Mouse (Mus musculus) neutrophil, adult 5-6 weeks (primary cell): ENCODE data around the gene Gpt2. TPM values are rescaled to one million over a fixed set of nuclear protein-coding genes. Genes with fewer than 3 reads are reported as not detected.

Experiments
- ATAC-seq: fragments of 151-379, 151-347 bp; 2 replicates; pipeline ENCODE4 v1.8.0; 2017; ENCODE audit warnings: mild to moderate bottlenecking, moderate TSS enrichment; ENCODE audit not compliant: insufficient number of reproducible peaks, poor library complexity, low FRiP score, severe bottlenecking; ENCODE audit errors: extremely low read depth
- total RNA-seq: library from RNA; stranded (forward); fragments of 200-1000 nt; gene quantifications from 2 replicates; pipeline ENCODE4 v1.2.3, GENCODE M21; 2017

The Gpt2 gene
- total RNA-seq, 1 experiment from 2014 or later = 5.6 TPM

DNA sequence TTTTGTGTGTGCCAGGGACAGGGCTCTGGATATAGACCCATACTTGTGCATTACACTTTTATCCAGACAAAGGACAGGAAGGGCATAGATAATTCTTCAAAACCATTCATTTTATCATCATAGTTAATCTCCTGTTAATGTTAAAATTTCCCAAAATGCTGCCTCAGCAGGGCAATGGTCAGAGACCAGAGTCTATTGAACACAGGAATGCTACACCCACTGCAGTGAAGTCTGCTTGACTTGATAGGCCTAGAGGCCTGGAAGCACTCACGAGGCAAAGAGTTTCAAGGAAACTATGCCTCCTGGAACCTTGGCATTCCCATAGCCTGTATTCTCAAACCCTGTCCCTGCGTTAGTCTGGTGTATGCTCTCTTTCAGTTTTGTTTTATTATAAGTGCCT, 12.7 kb upstream of the Gpt2 start:
- no peak for ATAC-seq

DNA sequence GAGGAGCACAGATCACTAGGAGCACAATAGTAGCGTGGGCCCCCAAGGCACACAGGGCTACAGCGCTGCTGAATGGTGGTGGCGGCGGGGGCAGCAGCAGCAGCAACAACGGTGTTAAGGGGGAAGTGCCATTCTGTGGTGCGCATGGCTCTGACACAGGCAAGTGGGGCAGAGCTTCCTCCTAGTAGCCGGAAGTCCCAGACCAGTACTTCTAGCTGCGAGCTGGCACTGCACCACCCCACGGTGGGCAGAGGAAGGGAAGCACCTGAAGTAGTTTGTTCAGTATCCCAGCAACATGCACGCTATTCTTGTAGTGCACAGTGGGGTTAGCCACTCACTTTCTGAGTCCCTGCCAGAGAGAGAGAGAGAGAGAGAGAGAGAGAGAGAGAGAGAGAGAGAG, 10.5 kb upstream of the Gpt2 start:
- peak; percentile 99 for ATAC-seq

DNA sequence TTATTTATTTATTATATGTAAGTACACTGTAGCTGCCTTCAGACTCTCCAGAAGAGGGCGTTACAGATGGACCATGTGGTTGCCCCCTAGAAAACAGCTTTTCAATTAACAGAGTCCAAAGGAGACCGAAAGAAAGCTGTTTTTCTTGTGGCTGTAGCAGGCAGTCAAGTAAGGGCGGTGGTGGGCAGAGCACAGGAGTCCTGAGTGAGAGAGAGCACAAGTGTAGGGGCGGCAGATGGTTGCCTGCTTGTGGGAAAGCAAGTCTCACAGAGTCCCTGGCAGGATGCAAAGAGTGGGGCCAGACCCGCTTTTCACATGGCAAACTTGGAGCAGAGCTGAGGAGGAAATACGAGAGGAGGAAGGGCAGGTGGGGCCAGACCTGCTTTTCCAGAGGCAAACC, 9.9 kb upstream of the Gpt2 start:
- no peak for ATAC-seq

DNA sequence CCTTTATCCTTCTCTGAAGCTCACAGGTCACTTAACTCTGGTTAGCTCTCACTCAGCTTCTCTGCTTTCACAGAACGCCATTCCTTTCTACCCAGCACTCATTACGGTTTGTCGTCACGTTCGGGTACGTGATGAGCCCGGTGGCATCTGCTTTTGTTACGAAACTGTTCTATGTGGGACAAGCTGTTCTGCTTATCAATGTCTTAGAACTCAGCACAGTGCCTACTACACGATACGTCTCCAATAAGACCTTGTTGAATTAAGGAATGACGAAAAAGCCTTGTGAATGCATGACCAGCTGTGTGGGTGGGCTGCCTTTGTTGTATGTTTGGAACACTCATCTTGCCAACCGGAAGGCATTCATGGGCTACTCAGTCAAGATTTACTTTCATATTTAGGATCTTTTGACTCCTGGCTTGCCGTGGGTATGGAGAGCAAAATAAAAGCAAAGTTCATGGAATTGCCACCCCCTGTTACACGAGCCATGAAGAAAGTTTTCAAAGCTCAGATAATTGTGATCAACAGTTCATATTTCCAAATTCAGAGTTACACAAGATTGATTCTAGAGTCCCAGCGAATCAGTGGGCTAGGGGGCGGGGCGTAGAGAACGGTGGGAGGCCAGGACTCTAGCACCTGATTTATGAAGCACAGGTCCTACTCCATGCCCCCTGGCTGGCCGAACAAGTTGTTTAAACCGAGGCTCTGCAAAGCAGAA, 4.3 kb upstream of the Gpt2 start:
- no peak for ATAC-seq

DNA sequence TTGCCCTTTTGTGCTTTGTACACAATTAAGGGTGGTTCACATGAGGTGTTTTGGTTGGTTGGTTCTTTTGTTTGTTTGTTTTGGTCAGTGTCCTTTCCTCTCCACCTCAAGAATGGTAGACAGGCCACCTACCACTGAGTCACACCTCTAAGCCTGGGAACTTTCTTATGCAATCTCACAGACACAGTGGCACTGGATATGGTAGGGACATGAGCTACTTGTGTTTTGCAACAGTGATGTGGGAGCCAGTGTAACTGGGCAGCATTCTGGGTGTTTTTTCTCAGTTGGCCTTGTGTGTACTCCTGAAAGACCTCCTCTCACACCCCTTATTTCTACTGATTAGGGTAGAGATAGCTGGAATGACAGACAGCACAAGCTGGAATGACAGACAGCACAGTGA, 3.7 kb upstream of the Gpt2 start:
- ATAC-seq = no peak

DNA sequence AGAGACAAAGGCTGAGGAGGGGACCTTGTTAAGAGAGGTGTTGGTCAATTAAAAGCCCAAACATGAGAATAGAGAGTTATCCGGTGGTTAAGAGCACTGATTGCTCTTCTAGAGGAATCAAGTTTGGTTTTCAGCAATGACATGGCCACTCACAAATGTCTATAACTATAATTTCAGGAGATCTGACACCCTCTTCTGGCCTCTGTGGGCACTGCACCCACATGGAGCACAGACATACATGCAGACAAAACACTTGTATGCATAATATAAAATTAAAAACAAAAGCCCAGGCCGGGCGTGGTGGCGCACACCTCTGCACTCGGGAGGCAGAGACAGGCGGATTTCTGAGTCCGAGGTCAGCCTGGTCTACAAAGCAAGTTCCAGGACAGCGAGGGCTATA, 2.8 kb upstream of the Gpt2 start:
- no peak for ATAC-seq

DNA sequence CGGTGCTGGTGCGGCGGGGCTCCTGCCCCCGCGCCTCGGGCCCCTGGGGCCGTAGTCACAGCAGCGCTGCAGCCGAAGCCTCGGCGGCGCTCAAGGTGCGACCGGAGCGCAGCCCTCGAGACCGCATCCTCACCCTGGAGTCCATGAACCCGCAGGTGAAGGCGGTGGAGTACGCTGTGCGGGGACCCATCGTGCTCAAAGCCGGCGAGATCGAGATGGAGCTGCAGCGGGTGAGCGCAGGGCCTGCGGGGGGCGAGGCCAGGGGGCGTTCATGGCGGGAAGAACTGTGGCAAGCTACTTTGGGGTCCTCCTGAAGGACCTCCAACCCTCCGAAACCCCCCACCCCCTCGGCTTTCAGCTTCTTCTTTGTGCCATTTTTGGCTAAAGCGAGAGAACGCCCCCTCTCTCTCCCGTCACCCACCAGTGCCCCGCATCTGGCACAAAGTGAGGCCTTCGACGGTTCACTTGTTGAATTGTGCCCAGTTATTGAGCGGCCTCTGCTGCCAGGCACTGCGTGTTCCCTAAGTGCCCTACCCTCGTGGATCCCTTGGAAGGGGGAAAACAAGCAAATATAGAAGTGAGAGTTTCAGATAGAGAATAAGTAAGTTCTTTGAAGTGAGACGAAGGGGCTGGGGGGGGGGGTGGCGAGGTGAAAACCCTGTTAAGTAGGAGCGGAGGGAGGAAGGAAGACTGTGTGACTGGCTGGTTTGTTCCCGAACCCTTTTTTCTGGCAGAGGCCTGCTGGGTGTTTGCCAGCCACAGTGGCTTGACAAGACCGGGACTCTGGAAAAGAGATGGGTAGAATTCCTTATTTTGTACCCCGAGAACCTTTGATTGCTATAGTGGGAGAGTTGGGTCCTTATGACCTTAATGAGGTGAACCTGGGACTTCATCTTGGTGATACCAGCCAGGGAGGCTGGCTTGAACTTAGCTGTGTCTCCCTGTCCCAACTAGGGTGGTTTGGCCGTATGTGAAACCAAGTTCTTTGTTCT, 860 bp downstream of the Gpt2 start:
- no peak for ATAC-seq

DNA sequence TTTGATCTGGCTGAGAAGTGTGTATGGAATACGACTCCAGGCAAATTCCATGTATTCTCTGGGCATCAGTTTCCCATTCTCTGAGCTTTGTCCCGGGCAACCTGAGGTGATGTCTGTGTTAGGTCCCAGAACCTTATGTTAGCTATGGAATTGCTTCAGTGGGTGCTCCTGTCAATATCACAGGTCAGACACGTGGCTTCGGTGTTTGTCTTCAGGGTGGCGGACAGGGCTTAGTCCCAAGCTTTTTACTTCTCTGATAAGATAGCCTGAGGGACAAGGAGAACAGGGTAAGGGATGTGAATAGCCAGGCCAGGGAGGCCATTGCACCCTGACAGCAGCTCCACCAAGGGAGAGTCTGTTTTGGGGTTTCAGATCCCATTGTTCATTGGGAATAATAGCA, 3.7 kb downstream of the Gpt2 start:
- no peak for ATAC-seq

DNA sequence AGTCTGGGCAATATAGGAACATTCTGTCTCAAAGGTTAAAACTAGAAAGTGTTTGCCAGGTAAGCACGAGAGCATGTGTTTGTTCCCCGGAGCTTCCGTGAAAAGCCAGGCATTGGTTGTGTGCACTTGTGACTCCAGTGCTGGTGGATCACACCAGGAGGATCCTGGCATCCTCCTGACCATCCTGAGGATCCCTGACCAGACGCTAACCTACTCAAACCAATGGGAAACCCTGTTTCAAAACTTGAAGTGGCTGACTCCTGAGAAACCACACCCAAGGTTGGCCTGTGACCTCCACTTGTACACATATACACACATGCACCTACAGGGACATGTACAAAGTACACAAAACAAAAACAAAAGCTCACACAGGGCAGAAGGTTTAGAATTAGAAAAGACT, 4.4 kb downstream of the Gpt2 start:
- ATAC-seq = no peak

DNA sequence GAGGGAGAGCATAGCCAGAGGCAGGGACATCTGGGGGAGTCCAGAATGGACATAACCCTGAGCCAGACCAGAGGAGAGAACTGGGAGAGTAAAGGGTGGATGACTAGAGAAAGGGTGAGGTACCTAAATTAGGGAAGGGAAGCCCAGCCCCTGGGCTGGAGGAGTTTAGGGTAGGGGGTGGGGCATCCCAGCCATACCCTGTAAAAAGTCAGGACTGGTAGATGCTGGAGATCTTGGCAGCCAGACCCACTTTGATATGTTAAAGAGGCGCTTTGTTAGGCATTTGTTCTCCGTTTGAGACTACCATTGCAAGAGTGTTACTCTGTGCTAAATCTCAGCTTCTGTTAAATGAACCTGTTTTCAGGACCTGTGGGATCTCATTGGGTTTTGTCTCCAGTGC, 6.2 kb downstream of the Gpt2 start:
- ATAC-seq = no peak

DNA sequence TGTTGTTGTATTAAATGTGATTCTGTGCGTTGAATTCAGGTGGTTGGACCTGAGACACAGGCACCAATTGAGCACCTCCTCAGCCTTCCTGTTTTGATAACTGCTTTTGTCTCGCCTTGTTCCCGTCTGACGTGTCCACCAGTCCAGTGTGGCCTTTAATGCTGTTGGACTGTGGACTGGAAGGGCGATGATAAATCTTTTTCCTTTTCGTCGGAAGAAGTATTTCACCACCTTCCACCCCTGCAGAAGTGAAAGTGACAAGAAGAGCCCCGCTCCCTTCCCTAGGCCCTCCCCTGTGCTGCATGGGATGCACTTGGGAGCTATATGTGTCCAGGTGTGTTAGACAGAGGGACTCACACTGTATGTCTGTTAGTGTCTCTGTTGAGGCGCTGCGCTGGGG, 8.1 kb downstream of the Gpt2 start:
- no peak for ATAC-seq

DNA sequence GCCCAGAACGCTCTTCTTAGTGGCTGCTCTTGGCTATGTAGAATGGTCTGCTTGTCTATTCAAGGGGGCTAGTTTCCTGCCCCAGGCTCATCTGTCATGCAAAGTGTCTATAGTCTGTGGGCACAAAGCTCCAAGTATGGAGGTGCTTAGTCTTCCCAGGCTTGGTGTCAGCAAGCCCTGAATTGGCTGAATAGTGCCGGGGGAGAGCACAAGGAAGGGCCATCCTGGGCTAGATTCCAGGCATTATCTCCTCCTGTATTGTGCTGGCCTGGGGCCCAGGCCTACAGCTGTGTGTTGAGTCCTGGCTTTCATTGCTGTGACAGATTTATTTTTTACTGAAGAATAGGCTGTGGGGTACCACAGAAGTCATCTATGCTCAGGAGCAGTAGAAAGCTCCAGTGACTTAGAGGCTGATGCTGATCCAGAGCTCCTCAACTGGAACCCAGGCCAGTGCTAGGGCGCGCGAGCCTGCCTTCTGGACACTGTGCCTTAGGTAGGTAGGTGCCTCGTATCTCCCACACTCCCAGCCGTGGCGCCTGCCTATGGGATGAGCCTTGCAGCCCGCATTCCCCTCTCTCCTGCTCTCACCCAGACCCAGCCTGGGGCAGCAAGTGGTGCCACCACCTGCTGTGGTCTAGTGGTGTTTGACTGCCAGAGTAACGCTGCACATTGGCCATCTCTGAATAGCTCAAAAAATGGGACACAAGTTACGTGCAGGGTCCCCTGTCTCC, 8.7 kb downstream of the Gpt2 start:
- no peak for ATAC-seq

DNA sequence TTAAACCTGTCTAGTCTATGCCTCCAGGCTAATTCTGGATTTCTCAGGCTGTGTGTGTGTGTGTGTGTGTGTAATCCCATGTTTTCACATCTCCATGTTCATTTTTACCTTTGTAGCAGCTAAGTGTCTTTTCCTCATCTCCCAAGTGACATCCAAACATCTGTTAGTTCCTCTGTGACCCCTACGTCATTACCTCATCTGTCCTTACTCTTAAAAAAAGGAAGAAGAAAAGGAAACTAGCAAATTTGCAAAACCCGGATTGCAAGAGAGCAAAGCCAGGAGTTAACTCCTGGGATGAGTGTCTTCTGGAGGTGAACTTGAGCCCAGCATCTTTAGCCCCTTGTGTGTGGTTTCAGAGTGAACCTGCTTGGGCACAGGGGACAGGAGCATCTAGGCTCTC, 10.0 kb downstream of the Gpt2 start:
- ATAC-seq = no peak

DNA sequence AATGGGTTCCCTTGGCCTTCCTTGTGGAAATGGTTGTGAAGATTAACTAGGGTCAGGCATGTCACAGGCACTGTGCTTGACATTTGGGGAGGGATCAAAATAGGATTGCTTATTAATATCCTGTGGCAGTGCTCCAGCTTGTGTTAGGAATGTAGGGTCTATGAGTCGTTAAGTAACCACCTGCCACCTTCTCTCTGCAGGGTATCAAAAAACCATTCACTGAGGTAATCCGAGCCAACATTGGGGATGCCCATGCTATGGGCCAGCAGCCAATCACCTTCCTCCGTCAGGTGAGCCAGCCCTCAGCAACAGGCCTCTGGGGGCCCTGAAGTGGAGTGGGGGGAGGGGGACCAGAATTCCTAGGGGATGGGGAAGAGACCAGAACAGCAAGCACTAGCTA, 10.7 kb downstream of the Gpt2 start:
- no peak for ATAC-seq

DNA sequence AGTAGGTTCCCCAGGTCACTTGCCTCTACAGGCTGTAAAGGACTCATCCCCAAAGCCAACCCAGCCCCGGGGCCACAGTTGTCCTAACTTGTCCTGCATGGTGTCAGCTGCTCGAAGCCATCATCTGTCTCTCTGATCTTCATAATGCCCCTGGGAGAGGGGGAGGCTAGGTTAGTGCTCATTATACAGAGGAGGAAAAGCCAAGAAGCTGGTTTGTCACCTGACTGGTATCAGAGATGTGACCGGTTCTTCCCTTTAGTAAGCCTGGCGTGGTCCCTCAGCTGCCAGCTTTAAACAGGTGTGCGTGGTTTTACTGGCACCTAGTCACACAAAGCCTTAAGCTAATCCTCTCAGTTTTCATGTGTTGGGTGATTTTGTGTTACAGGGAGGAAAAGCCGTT, 12.3 kb downstream of the Gpt2 start:
- no peak for ATAC-seq

DNA sequence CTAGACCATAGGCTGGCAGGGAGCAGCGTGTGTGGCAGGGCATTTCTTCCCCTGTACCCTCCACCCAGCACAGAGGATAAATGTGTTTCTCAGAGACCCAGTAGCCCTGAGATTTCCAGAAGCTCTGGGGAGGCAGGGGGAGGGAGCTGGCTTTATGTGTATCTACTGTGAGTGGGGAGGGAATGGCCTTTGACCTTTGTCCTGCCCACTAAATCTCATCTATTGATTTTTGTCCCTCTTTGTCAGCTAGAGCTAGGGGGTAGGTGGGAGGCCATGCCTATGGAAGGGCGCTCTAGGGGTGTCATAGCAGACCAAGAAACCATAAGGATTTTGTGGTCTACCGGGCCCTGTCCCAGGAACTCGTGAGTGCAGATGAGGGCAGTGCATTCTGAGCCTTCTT, 14.2 kb downstream of the Gpt2 start:
- ATAC-seq = no peak

DNA sequence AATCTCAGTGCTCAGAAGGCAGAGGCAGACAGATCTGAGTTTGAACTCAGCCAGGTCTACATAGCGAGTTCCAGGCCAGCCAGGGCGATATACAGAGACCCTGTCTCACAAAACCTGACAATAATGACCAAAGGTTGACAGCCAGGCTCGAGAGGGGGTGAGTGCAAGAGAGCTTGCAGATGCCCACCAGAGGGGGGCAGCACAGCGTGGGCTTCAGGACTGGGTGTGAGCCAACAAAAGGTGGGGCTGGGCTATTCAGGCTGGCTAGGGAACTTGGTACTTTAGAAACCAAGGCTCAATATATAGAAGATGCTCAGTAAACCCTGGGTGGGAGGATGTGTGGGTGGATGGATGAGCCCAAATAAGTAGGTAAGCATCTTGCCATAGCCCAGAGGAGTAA, 16.3 kb downstream of the Gpt2 start:
- no peak for ATAC-seq

DNA sequence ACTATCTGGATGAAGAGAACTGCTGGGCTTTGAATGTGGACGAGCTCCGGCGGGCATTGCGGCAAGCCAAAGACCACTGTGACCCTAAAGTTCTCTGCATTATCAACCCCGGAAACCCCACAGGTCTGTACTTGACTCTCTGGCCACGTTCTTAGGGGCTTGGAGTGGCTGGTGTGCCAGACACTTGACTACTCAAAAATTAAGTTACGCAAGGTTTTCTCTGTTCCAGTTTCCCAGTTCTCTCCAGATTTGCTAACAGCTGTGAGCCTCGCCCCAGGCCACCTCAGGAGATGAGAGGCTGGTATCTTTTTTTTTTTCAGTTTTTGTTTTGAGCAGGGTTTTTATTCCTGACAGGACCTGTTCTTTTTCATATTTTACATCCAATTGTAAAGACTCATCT, 19.9 kb downstream of the Gpt2 start:
- no peak for ATAC-seq

DNA sequence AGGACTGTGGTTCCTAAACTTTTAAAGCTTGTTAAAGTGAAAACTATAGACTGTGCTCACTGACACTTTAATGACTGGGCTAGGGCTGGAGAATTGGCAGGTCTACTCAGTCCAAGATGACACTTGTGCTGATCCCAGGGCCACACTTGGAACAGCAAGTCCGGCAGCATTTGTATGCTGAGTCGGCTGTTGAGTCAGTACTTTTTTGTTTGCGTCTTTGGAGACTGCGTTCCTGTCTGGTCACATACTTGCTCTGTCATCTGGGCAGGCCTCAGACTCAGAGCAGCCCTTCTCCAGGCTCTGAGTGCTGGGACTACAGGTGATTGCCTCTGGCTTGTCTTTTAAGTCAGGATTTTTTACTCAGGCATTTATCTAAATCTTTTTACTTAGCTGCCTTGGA, 20.9 kb downstream of the Gpt2 start:
- ATAC-seq = no peak

DNA sequence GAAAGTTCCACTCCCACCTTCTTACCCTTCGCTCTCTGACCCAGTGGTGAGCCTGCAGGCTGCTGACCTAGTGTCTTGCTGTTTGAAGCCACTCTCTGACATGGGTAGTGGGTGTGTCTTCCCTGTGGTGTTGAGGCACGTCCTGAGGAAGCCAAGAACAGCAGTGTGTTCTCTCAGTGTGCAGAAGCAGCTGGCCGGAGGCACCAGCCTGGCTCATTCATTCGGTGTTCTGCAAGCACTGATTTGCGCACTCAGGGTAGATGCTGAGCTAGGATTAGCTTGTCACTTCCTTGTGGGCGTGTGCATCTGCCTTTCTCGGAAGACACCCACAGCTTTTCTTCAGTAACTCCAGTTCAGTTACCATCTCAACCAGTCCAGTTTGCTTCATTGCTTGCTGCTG, 23.0 kb downstream of the Gpt2 start:
- no peak for ATAC-seq
